Mouse (Mus musculus): ENCODE measurements around the gene Rabggta.

- TF ChIP-seq POLR2A (IDR thresholded peaks at IDR 0.05; ENCODE audit: insufficient read length, low read depth) = no peak
- no peak for TF ChIP-seq USF1 (IDR thresholded peaks at IDR 0.05; ENCODE audit: low read depth)
These were observed 10.3 kb downstream of the Rabggta start for GRCm38 (mm10) chr14:55711786-55712185.

Data from myocyte (in vitro differentiated cells).